Mouse (Mus musculus) liver, postnatal 0 days (tissue): ENCODE data around the gene Sec22c. TPM values are rescaled to one million over a fixed set of nuclear protein-coding genes. Genes with fewer than 3 reads are reported as not detected.

Experiments used
- ATAC-seq: fragments of 200-750 bp; cut with Nextera tagmentation; 2 replicates; pipeline ENCODE4 v1.8.0; 2017; ENCODE audit warnings: mild to moderate bottlenecking, moderate library complexity
- DNase-seq: peaks from one replicate; pipeline ENCODE4 v3.0.0-alpha.2; 2016
- H3K27ac ChIP-seq: fragments of 300-500 bp; sonication (generic); 2 replicates; pipeline ENCODE4 v1.5.1; 2014; ENCODE audit warnings: antibody characterized with exemption, moderate library complexity, mild to moderate bottlenecking, low read depth
- H3K27me3 ChIP-seq: fragments of 300-500 bp; sonication (generic); 2 replicates; pipeline ENCODE4 v1.6.1; 2014; ENCODE audit warnings: low read length, control low read depth, mixed read lengths; ENCODE audit not compliant: insufficient read depth
- H3K36me3 ChIP-seq: fragments of 300-500 bp; sonication (generic); replicated peaks from 2 replicates; pipeline ENCODE4 v1.6.1; 2014; ENCODE audit warnings: mild to moderate bottlenecking, control low read depth, low read length, moderate library complexity, mixed read lengths; ENCODE audit not compliant: insufficient read depth
- H3K4me1 ChIP-seq: fragments of 300-500 bp; sonication (generic); 2 replicates; pipeline ENCODE4 v1.6.1; 2014; ENCODE audit warnings: antibody characterized with exemption, mild to moderate bottlenecking, control low read depth; ENCODE audit not compliant: insufficient read depth
- H3K4me2 ChIP-seq: fragments of 300-500 bp; sonication (generic); 2 replicates; pipeline ENCODE4 v1.6.1; 2014; ENCODE audit warnings: low read depth, mild to moderate bottlenecking, low read length, moderate library complexity, mixed read lengths
- H3K4me3 ChIP-seq: fragments of 300-500 bp; sonication (generic); 2 replicates; pipeline ENCODE4 v1.5.1; 2014; ENCODE audit warnings: low read depth, low read length
- H3K9ac ChIP-seq: fragments of 300-500 bp; sonication (generic); replicated peaks from 2 replicates; pipeline ENCODE4 v1.6.1; 2014; ENCODE audit warnings: mild to moderate bottlenecking, moderate library complexity
- H3K9me3 ChIP-seq: fragments of 300-500 bp; sonication (generic); 2 replicates; pipeline ENCODE4 v1.6.1; 2016; ENCODE audit warnings: mild to moderate bottlenecking, control low read depth, low read length, mixed read lengths
- CTCF ChIP-seq: sonication (generic); IDR thresholded peaks from 2 replicates; pipeline ENCODE4 v1.5.1; 2016; ENCODE audit warnings: antibody characterized with exemption, low read depth
- EP300 ChIP-seq: IDR thresholded peaks from 2 replicates; pipeline ENCODE4 v1.6.1; 2016; ENCODE audit warnings: antibody characterized with exemption, low read depth, mild to moderate bottlenecking
- WGBS: fragments of 180-500 bp; shearing (Covaris S2); extraction: QIAGEN DNeasy Blood & Tissue Kit; methylation state at CpG from one replicate; pipeline ENCODE4 v1.1.7; 2014; ENCODE audit not compliant: insufficient replicate concordance; 5-methylcytosine and 5-hydroxymethylcytosine counted together
- polyA plus RNA-seq: library from polyadenylated mRNA; unstranded; fragments of >200 nt; fragmentation: Nextera tagmentation; extraction: Ambion mirVana; gene quantifications from 2 replicates; pipeline ENCODE4 v1.2.1, GENCODE M21; 2015

Sec22c gene
- polyA plus RNA-seq, 1 experiment from 2014 or later = 4.4 TPM

- Histone ChIP-seq H3K9ac (no peak overlapping the region), H3K4me2 (no peak overlapping the region), H3K27ac (no peak overlapping the region), H3K4me1 (peaks cover 19% of the 10 kb centered on the region), H3K36me3 (no peaks in the 10 kb centered on the region), H3K4me3 (no peak overlapping the region), H3K9me3 (no peaks in the 10 kb centered on the region), H3K27me3 (peaks cover 41% of the 10 kb centered on the region)
- no peak for DNase-seq
- no peak for ATAC-seq
- TF ChIP-seq CTCF (no peak), EP300 (no peak)
- WGBS = 71% methylated on average over 16 of the region's 16 CpGs
Observed at GRCm38 (mm10) chr9:121666957-121667630, 38.2 kb downstream of the Sec22c start.

- Histone ChIP-seq H3K9ac (no peak overlapping the region), H3K36me3 (no peaks in the 10 kb centered on the region), H3K4me3 (no peak overlapping the region), H3K9me3 (no peaks in the 10 kb centered on the region), H3K27me3 (peaks cover 21% of the 10 kb centered on the region; the same call in 1 of the 2 replicates), H3K4me1 (peaks cover 4% of the 10 kb centered on the region; the same call in 1 of the 2 replicates), H3K27ac (no peak overlapping the region), H3K4me2 (no peak overlapping the region)
- DNase-seq (no peak), ATAC-seq (no peak)
- WGBS = 77% methylated on average over 5 of the region's 5 CpGs
- no peak for TF ChIP-seq EP300
- no peak for TF ChIP-seq CTCF
Observed at GRCm38 (mm10) chr9:121664104-121664503, 41.2 kb downstream of the Sec22c start.

- Histone ChIP-seq H3K4me1 (no peaks in the 10 kb centered on the region), H3K4me3 (no peak overlapping the region), H3K36me3 (no peaks in the 10 kb centered on the region), H3K9ac (no peak overlapping the region), H3K9me3 (no peaks in the 10 kb centered on the region), H3K27ac (no peak overlapping the region), H3K4me2 (no peak overlapping the region), H3K27me3 (peaks cover 18% of the 10 kb centered on the region; the same call in 1 of the 2 replicates)
- DNase-seq = no peak
- no peak for TF ChIP-seq EP300
- no peak for ATAC-seq
- 70% methylated on average over 6 of the region's 6 CpGs for WGBS
Observed at GRCm38 (mm10) chr9:121663467-121663866, 41.8 kb downstream of the Sec22c start.

GRCm38 (mm10) chr9:121659791-121660190 is 45.5 kb downstream of the Sec22c start:
- DNase-seq = no peak
- TF ChIP-seq CTCF (no peak), EP300 (no peak)
- no peak for ATAC-seq
- Histone ChIP-seq H3K4me2 (no peak overlapping the region), H3K27me3 (0 out of 2 replicates have a peak, but pooled peaks cover 9% of the 10 kb centered on the region), H3K36me3 (no peaks in the 10 kb centered on the region), H3K9me3 (no peaks in the 10 kb centered on the region), H3K27ac (no peak overlapping the region), H3K4me3 (no peak overlapping the region), H3K4me1 (no peaks in the 10 kb centered on the region), H3K9ac (no peak overlapping the region)
- 72% methylated on average over 7 of the region's 7 CpGs for WGBS

- no peak overlapping the region for H3K4me3 ChIP-seq
- H3K36me3 ChIP-seq = no peaks in the 10 kb centered on the region
- H3K4me2 ChIP-seq = no peak overlapping the region
- H3K9ac ChIP-seq = no peak overlapping the region
- 49% methylated on average over 7 of the region's 7 CpGs for WGBS
- no peaks in the 10 kb centered on the region for H3K4me1 ChIP-seq
- 0 out of 2 replicates have a peak, but pooled peaks cover 3% of the 10 kb centered on the region for H3K27me3 ChIP-seq
- ATAC-seq = no peak
- no peak overlapping the region for H3K27ac ChIP-seq
- DNase-seq = no peak
- no peaks in the 10 kb centered on the region for H3K9me3 ChIP-seq
- TF ChIP-seq EP300 = no peak
- no peak for TF ChIP-seq CTCF
Observed at GRCm38 (mm10) chr9:121658248-121658647, 47.0 kb downstream of the Sec22c start.

GRCm38 (mm10) chr9:121657143-121657542 is 48.1 kb downstream of the Sec22c start:
- Histone ChIP-seq H3K27me3 (0 out of 2 replicates have a peak, but pooled peaks cover 3% of the 10 kb centered on the region), H3K9ac (no peak overlapping the region), H3K4me3 (no peak overlapping the region), H3K9me3 (no peaks in the 10 kb centered on the region), H3K4me1 (no peaks in the 10 kb centered on the region), H3K36me3 (no peaks in the 10 kb centered on the region), H3K4me2 (no peak overlapping the region), H3K27ac (no peak overlapping the region)
- DNase-seq = no peak
- WGBS = 58% methylated on average over 13 of the region's 13 CpGs
- no peak for TF ChIP-seq EP300
- TF ChIP-seq CTCF = no peak
- ATAC-seq = no peak
